Mouse (Mus musculus): ENCODE measurements around the gene Fam129c.

Fam129c gene

DNA sequence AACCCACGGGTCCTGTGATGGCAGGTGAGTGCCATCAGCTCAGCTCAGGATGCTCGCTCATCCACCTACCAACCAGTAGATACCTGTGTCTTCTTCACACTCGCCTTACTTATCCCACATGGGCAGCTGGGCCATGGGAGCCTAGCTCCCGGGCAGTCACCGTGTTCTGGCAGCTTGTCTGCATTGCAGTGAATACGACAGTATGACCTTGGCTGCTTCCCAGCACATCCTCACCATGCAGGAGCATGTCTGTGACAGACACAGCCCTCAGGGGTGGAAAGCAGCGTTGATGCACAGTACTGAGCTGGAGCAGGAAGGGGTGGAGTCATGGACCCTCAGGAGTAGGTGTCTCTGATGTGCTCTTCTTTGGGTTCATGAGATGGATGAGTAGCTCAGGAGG is 23.0 kb upstream of the Fam129c start:
- DNase-seq (ENCODE audit: low spot score in 2 of 2), result no peak

DNA sequence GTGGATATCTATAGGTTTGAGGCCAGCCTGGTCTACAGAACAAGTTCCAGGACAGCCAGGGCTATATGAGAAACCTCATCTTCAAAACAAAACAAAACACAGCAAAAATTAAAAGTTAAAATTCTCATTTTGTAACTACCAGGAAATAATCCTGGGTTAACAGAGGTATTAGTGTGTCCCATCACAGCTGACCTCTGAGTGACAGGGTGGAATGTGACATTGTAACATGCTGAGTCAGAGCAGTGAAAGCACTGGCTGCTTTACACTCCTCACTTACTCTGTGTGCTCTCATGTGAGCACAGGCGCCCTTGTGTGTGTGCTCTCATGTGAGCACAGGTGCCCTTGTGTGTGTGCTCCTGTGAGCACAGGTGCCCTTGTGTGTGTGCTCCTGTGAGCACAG is 22.4 kb upstream of the Fam129c start:
- DNase-seq (ENCODE audit: low spot score in 2 of 2), result no peak

DNA sequence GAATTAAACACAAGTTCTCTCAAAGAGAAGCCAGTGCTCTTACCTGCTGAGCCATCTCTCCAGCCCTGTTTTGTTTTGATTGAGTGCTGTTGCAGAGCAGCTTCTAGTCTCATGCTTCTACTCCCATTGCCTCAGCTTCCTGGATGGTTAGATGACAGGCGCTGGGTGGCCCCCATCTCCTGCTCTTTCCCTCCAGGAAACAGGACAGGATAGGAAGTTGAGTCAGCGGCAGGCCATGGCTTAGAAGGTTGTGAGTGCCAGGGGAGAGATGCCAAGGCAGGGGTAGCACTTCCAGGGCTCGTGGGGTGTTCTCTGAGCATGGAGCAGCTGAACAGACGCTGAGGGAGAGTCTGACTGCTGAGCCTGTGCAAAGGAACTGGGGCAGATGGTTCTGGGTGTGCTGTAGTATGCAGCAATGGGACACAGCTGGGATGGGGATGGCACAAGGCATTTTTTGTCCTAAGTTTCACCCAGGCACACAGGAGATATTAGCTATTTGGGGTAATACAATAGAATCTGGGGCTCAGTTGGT is 19.5 kb upstream of the Fam129c start:
- DNase-seq (ENCODE audit: low spot score in 2 of 2), result no peak

DNA sequence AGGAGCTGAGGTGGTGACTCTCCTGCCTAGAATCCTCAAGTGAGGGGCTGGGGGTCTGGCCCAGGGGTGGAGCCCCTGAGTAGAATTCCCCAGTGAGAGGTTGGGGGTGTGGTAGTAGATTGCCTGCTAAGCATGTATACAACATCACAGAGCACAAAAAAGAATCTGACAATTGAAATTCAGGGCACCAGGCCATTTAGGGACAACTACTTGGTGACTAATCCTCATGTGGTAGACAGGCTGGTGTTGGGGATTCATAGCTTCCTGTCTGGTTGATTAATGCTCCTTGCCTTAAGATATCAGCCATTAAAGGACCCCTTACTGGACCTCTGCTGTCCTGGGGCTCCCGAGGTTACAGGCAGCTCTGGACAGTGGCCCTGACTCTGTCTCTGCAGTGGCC is 18.4 kb upstream of the Fam129c start:
- DNase-seq (ENCODE audit: low spot score in 2 of 2), result no peak

DNA sequence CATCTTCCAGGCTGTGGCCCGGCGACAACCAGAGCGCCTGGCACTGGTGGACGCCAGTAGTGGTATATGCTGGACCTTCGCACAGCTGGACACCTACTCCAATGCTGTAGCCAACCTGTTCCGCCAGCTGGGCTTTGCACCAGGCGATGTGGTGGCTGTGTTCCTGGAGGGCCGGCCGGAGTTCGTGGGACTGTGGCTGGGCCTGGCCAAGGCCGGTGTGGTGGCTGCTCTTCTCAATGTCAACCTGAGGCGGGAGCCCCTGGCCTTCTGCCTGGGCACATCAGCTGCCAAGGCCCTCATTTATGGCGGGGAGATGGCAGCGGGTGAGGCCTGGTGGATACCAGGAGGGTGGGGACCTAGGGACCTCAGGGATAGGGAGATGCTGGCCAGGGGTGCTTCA is 18.0 kb upstream of the Fam129c start:
- peak; percentile 67 for DNase-seq (ENCODE audit: low spot score in 2 of 2)

DNA sequence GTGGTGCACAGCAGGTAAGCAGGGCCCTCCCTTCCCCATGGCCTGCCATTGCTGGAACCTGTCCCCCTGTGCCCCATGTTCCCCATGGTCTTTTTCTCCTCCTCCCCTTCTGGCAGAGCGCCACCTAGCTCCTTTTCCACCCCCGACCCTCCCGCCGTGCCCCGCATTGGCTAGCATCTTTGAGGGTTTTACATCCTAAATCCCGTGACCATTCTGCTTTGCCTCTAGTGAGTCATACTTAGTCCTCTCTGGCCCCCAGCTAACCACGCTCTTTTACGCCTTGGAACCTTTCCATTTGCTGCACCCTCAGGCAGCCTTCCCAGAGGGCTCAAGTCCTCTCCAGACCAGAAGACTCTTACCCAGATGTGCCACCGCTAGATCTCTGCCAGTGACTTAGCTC is 17.2 kb upstream of the Fam129c start:
- no peak for DNase-seq (ENCODE audit: low spot score in 2 of 2)

DNA sequence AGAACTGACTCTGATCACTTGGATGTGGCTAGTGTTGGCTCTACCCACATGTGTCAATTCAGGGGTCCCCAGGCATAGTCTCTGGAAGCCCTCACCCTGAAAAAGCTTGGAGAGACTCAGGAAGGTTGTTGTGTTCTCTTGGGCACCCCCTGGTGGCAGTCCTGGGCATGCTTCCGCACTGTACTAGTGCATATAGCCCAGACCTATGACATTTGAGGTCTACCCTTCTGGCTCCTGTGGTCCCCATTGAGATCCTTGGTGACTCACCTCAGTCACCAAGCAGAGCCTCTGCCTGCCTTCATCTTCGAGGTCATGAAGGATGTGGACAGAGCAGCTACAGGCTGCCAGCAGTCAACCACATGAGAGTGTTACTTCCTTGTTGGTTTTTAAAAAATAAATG is 10.6 kb upstream of the Fam129c start:
- DNase-seq (ENCODE audit: low spot score in 2 of 2), result no peak

DNA sequence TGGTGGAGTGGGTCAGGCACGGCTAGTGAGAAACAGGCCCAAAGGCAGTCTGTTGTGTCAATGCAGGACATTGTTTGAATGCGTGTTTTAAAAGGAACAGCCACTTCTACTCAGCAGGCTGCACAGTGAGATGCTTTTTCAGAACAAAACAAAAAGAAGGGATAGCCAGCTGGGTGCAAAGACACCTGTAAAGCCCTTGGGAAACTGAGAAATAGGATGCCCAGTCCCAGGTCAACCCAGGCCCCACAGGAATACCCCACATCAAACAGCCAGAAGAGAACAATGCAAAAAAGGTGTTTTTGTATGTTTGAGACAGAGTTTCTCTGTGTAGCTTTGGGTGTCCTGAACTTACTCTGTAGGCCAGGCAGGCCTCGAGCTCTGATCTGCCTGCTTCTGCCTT is 8.7 kb upstream of the Fam129c start:
- DNase-seq (ENCODE audit: low spot score in 2 of 2), result no peak

DNA sequence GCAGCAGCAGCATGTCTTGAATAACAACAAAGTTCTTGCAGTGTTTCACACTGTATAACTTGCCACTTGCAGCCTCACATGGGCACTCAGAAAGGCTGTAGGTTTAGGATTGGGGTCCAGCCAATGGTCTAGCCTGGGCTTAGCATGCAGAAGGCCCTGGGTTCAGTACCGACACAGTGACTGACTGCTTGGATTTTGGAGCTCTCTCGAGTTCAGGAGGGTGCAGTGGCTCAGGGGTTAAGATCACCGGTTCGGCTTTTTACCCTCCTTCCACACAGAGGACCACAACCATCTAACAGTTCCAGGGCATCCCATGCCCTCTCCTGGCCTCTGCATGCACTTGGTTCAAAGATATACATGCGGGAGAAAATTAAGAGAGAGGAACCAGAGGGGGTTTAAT is 6.4 kb upstream of the Fam129c start:
- DNase-seq (ENCODE audit: low spot score in 2 of 2), result no peak

DNA sequence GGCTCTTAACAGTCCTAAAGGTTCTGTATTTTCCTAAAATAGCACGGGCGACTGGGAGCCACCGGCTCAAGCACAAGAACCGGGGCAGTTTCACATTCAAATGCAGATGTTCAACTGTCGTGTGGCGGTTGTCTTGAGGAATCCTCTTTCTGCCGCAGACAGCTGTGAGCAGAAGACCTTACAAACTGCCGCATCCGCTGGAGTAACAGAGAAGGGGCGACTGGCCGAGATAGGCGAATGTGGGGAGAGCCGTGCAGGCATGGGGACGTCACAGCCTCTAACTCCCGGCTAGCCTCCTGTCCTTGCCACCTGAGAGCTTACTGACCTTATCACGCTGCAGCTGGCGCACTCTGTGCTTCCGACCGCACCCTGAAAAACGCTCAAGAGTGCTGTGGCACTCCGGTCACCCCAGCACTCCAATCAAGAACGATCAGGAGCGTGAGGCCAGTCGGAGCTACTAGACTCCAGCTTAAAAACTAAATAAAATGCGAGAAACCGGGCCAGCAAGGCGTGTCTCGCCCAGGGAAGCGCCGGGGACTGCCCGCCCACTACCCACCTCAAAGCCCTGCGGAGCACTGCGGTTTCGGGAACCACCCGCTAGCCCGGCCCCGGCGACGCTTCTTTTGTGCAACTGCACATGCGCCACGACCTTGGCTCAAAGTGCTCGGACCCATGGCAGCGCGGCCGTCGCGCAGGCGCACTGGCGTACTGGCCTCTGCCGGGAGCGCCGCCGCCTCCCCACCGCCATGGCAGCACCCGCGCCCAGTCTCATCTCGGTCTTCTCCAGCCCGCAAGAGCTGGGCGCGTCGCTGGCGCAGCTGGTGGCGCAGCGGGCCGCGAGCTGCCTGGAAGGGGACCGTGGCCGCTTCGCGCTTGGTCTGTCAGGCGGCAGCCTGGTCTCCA is 5.7 kb upstream of the Fam129c start, which contains the start of gene Pgls:
Gene Pgls, plus strand, starts transcription at position 706 of the 903 bp plus-strand sequence.
- DNase-seq (ENCODE audit: low spot score in 2 of 2), result peak; percentile 96 to 97

DNA sequence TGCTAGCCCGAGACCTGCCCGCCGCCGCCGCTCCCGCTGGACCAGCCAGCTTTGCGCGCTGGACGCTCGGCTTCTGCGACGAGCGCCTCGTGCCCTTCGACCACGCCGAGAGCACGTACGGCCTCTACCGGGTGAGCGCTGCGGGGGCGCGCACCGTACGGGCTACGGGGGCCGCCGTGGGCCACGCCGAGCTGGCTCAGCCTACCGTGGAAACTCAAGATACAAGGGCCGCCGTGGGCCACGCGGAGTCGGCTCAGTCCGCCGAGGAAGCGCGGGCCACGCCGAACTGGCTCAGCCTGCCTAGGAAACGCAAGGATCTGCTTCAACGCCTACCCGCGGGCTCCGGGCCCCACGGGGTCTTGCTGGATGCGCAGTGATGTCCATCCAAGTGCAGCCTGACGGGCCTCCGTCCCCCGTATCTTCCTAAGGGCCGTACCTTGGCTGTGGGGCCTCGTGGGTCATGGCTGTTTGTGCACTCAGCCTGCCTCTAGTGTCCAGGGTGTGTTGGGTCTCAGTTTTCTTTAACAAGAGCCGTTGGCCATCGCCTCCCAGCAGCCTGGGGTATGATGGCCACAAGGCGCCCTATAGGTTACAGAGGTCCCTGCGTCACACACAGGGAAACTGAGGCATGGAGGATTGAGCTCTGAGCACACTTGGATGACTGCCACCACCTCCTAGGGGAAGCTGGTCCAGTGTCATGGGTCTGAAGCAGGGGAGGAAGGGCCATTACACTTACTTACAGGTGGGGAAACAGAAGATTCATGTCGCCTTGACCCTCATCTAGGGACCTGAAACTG is 4.9 kb upstream of the Fam129c start:
- DNase-seq (ENCODE audit: low spot score in 2 of 2), result peak in 1 of 2 experiments; percentile 82

DNA sequence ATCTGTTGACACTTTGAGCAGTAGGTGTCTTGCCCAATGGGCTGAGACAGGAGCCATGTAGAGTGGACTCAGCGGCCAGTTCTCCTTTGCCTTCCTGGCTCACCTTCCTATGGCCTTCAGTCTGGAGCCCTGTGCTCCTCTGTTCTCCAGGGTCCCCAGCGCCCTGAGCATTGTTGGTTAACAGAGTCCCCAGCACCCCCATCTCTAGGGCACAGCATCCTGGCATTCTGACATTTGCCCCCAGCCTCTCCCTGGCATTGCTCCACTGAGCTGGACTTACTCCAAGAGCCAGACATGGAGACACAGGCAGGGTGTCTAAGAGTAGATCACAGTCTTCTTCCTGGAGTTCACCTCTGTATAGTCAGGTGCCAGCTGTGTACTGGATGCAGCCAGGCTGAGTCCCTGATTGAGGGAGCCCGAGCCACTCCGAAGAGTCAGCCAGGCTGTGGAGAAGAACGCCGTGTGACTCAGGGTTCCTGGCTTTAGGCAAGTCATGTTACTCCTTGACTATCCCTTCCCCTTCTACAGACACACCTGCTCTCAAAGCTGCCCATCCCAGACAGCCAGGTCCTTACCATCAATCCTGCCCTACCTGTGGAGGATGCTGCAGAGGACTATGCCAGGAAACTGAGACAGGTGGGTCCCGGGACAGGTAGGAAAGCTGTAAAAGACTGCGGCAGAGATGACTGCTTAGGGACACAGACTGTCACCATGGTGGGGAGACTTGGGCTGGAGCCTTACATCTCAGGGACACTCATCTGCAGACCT is 3.7 kb upstream of the Fam129c start:
- no peak for DNase-seq (ENCODE audit: low spot score in 2 of 2)

DNA sequence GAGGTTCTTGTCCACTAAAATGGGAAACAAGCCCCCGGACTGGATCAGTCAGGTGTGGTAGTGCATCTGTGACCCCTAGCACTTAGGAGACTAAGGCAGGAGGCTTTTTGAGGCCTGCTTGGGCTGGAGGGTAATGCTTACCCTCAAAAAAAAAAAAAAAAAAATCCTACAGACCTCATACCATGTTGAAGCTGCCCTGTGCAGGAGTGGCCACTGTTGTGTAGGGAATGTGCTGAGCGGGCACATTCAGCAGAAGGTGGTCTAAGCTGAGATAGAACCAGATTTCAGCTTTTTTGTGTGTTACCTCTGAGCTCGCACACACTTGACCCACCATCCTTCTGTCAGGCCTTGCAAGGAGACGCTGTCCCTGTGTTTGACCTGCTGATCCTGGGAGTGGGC is 3.1 kb upstream of the Fam129c start:
- DNase-seq (ENCODE audit: low spot score in 2 of 2), result no peak

DNA sequence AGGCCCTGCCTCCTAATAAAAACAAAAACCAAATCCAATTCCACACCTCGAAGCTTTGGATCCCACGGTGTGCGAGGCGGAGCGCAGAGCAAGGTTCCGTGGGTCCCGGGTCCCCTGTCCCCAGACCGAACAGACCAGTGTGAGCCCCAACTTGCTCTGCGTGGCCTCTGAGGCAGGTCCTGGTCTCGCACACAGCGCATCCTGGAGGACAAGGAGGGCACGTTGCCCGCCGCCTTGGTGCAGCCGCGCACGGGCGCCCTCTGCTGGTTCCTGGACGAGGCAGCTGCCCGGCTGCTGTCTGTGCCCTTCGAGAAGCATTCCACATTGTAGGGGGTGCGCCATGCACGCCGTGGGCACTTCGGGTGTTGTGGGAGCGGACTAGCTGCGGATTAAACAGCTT is 1.6 kb upstream of the Fam129c start:
- DNase-seq (ENCODE audit: low spot score in 2 of 2), result peak; percentile 65 to 84

DNA sequence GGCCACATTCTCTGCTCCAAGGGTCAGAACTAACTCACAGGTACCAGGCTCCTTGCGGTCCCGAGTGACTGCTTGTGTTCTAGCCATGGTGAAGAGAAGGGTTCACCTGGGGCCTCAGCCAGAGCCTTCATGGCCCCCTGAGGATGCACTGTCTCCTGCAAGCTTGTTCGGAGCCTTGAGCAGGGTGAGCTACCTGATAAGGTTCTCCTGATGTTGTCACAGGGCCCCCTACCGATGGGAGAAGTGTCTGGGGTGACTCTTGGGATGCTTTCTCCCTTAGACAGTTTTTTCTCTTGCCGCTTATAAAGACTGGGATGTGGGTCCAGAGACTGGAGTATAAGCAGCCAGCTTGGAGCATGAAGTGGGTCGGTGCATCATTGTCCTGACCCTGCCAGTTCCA is 1.1 kb upstream of the Fam129c start:
- DNase-seq (ENCODE audit: low spot score in 2 of 2), result no peak

DNA sequence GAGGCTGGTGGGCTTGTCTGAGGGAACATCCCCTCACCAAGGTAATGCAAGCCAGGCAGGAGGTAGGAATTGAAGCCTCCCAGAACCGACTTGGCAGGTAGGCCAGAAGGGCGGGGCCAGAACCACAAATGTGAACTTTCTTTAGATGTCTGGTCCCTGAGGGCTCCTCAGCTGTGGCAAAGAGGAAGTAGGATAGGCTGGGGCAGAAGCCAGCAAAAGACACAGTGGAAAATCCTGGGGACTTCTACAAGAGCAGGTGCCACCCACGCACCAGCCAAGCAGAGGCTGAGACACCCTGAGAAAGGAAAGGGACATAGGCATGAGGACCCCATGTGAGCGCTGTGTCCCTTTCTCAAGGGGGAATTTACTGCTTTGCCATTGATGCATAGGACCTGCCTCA is 650 bp upstream of the Fam129c start:
- no peak for DNase-seq (ENCODE audit: low spot score in 2 of 2)

DNA sequence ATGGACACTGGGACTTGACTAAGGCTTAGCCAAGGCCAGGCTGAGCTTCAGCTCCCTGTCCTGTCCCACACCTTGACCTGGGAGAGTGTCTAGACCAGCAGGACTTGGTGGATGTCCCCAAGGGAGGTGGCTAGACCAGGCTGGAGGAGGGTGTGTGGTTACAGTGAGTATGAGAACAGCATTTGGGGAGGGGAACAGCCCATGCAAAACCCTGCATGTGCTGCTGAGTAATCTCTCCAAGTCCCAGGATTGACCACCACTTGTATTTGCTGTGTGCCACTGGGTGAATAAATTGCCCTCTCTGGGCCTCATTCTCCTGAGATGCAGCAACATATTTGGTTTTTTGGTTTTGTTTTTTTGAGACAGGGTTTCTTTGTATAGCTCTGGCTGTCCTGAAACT is 927 bp downstream of the Fam129c start:
- no peak for DNase-seq (ENCODE audit: low spot score in 2 of 2)

DNA sequence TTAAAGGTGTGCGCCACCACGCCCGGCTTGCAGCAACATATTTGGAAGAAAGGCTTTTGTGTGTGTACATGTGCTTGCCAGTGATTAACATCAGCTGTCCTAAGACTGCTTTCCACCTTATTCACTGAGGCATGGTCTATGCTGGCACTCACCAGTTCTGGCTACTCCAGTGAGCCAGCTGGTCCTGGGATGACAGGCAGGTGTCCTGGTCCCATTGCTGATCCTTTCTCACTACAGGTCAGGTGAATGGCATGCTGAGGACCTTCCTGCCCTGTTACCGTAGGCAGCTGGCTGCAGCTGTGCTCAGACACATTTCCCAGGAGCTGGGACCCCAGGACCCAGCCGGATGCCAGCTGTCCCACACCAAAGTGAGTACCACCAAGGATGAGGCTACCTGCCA is 1.4 kb downstream of the Fam129c start:
- no peak for DNase-seq (ENCODE audit: low spot score in 2 of 2)

DNA sequence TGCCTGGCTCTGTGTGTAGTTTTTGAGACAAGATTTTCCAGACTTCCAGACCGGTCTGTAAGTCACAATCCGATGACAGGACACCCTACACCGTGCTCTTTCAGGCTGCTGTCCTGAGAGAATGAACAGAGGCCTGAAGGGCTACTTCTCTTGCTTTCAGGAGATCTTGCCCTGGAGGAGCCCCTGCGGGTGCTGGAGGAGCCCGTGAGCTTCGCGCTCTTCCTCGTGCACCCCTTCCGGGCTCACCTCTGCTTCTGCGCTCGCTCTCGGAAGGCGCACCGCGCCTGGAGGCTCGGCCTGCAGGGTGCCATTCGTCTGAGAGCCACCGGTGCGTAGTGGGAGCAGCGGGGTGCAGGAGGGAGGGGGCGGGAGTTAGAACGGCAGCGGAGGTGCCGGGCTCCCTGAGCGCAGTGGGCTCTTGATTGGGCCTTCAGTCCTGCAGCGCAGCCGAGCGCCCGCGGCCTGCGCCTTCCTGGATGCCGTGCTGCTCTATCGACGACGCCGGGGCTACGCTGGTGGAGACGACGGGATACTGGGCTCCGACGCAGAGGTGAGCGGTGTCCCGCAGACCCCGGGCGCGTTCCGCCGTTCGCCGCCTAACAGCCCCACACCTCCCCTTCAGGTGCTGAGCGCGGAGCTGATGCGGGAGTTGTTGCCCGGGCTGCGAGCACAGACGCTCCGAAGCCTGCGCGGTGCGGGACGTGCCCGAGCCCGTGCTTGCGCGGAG is 4.7 kb downstream of the Fam129c start:
- DNase-seq (ENCODE audit: low spot score in 2 of 2), result no peak

DNA sequence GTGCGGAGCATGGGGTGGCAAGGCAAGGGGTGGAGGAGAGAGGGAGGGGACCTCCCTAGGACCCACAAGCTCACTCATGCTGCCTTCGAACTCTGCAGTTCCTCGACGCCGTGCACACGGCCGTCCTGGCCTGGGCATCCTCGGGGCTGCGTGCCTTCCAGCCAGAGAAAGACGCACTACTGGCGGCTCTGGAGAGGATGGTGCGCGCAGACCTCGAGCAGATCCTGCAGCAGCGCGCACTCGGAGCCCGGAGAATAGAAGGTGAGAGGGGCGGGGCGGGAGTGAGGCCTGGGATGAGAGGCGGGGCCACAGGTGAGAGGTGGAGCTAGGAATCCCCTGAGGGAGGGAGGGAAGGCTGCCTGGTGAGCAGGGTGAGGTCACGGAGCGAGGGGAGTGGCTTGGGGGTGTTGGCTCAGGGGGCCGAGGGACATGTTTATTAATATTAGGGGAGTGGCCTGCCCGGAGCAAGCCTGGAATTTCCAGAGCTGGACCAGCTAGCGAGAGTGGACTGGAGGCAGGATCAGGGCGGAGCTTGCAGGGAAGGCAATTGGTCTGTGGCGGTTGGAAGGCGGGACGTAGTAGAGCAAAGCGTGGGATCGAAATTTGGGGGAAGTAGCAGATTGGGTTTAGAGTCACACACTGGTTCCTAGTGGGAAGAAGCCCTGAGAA is 5.4 kb downstream of the Fam129c start:
- peak; percentile 76 to 83 for DNase-seq (ENCODE audit: low spot score in 2 of 2)

DNA sequence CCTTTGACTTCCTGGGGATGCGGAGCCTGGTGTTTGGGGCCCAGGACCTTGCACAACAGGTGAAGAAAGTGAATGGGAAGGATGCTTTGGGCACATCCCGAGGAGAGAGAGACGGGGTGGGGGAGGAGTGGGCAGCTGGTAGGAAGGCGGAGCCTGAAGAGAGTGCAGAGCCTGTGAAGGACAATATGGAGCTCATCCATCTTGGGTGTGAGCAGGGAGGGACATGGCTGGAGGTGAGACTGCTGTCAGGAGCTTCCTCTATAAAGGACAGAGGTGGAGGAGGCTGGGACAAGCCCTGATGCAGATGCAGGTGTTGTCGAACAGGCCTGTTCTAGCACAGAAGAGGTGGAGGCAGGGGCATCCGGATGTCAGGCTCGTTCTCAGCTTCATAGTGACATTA is 6.6 kb downstream of the Fam129c start:
- DNase-seq (ENCODE audit: low spot score in 2 of 2), result no peak

Data from heart, adult 9 months (tissue).